8 mouse cellular contexts compared by ENCODE assay signal in the genomic region with DNA sequence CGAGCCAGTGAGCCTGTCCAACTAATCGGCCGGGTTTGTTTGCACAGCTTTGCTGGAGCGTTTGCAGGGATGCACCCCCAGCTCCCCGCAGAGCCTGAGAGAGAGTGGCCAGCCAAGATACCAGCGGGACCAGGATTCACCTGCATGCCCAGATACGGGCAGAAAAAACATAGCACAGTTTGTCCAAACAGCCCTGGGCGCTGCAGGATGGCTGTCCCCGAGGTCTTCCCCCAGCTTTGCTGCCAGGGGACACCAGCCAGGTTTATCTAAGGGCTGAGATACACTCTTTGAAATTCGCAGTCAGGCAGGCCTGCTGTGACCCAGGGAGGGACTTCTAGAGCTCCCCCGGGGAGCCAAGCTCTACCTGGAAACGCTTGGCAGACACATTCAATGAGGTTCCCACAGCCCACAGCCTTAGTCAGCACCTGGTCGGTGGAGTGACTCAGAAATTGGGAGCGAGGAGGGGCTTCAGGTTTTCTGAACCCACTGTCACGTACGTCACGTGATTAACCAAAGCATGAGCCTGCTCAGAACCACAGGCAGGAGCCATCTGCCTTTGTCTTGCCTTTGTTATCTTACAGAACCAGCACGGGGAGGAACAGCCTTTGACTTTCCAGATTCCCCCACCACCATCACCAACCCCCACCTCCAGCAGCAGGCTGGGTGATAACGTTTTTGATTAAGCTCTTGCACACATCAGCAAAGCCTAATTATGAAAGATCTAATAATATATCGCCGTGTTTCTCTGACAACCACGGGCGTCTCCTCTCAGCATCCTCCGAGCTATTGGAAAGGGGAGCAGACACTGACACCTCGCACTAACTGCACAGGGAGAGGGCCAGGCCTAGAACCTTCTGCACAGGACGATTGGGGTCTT.
DNase-seq lines count a peak whose midpoint lies in the region; ATAC-seq and TF ChIP-seq lines count a peak whose summit lies in the region.

No protein-coding gene starts in this region.

- H3K9me3 ChIP-seq in embryonic facial prominence, embryonic 13.5 days, result no peaks in the 10 kb centered on the region
- no peaks in the 10 kb centered on the region for H3K9me3 ChIP-seq in heart, embryonic 14.5 days (ENCODE audit: control insufficient read depth, low read length)
- H3K9me3 ChIP-seq in lung, postnatal 0 days (ENCODE audit: low read length), result no peaks in the 10 kb centered on the region
- no peaks in the 10 kb centered on the region for H3K9me3 ChIP-seq in stomach, embryonic 15.5 days

- H3K27ac ChIP-seq in embryonic facial prominence, embryonic 13.5 days, result no peak overlapping the region
- peak overlapping the region; percentile 3 to 17; a peak in 1 of 4 replicates for H3K27ac ChIP-seq in heart, embryonic 14.5 days (replicated peaks in 1 of 2; ENCODE audit: control insufficient read depth in 1 of 2, insufficient read depth in 1 of 2, low read depth in 2 of 2, low read length in 2 of 2)
- no peak overlapping the region for H3K27ac ChIP-seq in lung, postnatal 0 days (ENCODE audit: low read length)
- no peak overlapping the region for H3K27ac ChIP-seq in stomach, embryonic 15.5 days

- peak overlapping the region; percentile 48 for H3K4me2 ChIP-seq in embryonic facial prominence, embryonic 13.5 days
- H3K4me2 ChIP-seq in heart, embryonic 14.5 days (ENCODE audit: low read length), result peak overlapping the region; percentile 64
- H3K4me2 ChIP-seq in lung, postnatal 0 days (replicated peaks; ENCODE audit: low read depth, low read length), result 0 out of 2 replicates have a peak overlapping the region, but pooled peaks have one; percentile 0
- H3K4me2 ChIP-seq in stomach, embryonic 15.5 days, result peak overlapping the region; percentile 41

- TF ChIP-seq EP300 in lung, postnatal 0 days (IDR thresholded peaks at IDR 0.05), result no peak

- TF ChIP-seq CTCF in lung, postnatal 0 days (IDR thresholded peaks at IDR 0.05), result no peak

- peaks cover 22% of the 10 kb centered on the region for H3K4me1 ChIP-seq in embryonic facial prominence, embryonic 13.5 days
- peaks cover 20 to 33% of the 10 kb centered on the region in 2 experiments for H3K4me1 ChIP-seq in heart, embryonic 14.5 days (ENCODE audit: control insufficient read depth in 2 of 2, insufficient read depth in 2 of 2, low read length in 2 of 2)
- H3K4me1 ChIP-seq in lung, postnatal 0 days (ENCODE audit: insufficient read depth, low read depth, low read length), result no peaks in the 10 kb centered on the region; the same call in 1 of the 2 replicates
- peaks cover 10% of the 10 kb centered on the region for H3K4me1 ChIP-seq in stomach, embryonic 15.5 days

- DNase-seq in urinary bladder, adult 18-20 months (ENCODE audit: low spot score in 2 of 2), result peak; percentile 25 to 50
- DNase-seq in urinary bladder, postnatal 10 days (ENCODE audit: low spot score), result no peak
- DNase-seq in layer of hippocampus, postnatal 14 days (ENCODE audit: low spot score in 2 of 2), result peak; percentile 52 to 70
- DNase-seq in lung, postnatal 0 days (ENCODE audit: low spot score), result no peak

- peak overlapping the region; percentile 28 for H3K9ac ChIP-seq in embryonic facial prominence, embryonic 13.5 days
- H3K9ac ChIP-seq in heart, embryonic 14.5 days (ENCODE audit: low read length), result peak overlapping the region; percentile 35; the same call in 1 of the 2 replicates
- no peak overlapping the region for H3K9ac ChIP-seq in lung, postnatal 0 days (replicated peaks; ENCODE audit: low read depth)
- H3K9ac ChIP-seq in stomach, embryonic 15.5 days, result no peak overlapping the region

- H3K27me3 ChIP-seq in embryonic facial prominence, embryonic 13.5 days, result peaks cover 28% of the 10 kb centered on the region
- no peaks in the 10 kb centered on the region for H3K27me3 ChIP-seq in heart, embryonic 14.5 days (ENCODE audit: control insufficient read depth, insufficient read depth, low read length)
- H3K27me3 ChIP-seq in lung, postnatal 0 days (replicated peaks; ENCODE audit: insufficient read depth, low read length), result 0 out of 2 replicates have a peak, but pooled peaks cover 3% of the 10 kb centered on the region
- no peaks in the 10 kb centered on the region for H3K27me3 ChIP-seq in stomach, embryonic 15.5 days (replicated peaks)

- peak overlapping the region; percentile 8 for H3K4me3 ChIP-seq in embryonic facial prominence, embryonic 13.5 days
- peak overlapping the region; percentile 17 to 24; a peak in 3 of 4 replicates for H3K4me3 ChIP-seq in heart, embryonic 14.5 days (ENCODE audit: control insufficient read depth in 1 of 2, insufficient read depth in 1 of 2, low read depth in 1 of 2, low read length in 2 of 2)
- H3K4me3 ChIP-seq in lung, postnatal 0 days (ENCODE audit: low read depth, low read length), result no peak overlapping the region
- H3K4me3 ChIP-seq in stomach, embryonic 15.5 days (replicated peaks), result 0 out of 2 replicates have a peak overlapping the region, but pooled peaks have one; percentile 3

- WGBS in embryonic facial prominence, embryonic 13.5 days, result 11% methylated on average over 26 of the region's 26 CpGs
- WGBS in heart, embryonic 14.5 days, result 6% methylated on average over 26 of the region's 26 CpGs
- 22% methylated on average over 26 of the region's 26 CpGs for WGBS in lung, postnatal 0 days
- 27% methylated on average over 26 of the region's 26 CpGs for WGBS in stomach, embryonic 15.5 days

- H3K36me3 ChIP-seq in embryonic facial prominence, embryonic 13.5 days, result no peaks in the 10 kb centered on the region
- H3K36me3 ChIP-seq in heart, embryonic 14.5 days (ENCODE audit: control insufficient read depth, insufficient read depth, low read length), result no peaks in the 10 kb centered on the region
- H3K36me3 ChIP-seq in lung, postnatal 0 days (ENCODE audit: insufficient read depth, low read length), result no peaks in the 10 kb centered on the region
- H3K36me3 ChIP-seq in stomach, embryonic 15.5 days, result no peaks in the 10 kb centered on the region

- ATAC-seq in embryonic facial prominence, embryonic 13.5 days (ENCODE audit: insufficient number of reproducible peaks, insufficient read depth, low FRiP score, low TSS enrichment, low read depth), result no peak
- peak; percentile 84 for ATAC-seq in heart, embryonic 14.5 days (ENCODE audit: insufficient number of reproducible peaks, insufficient read depth, low FRiP score, low read depth)
- peak; percentile 46; the same call in 1 of the 2 replicates for ATAC-seq in lung, postnatal 0 days
- ATAC-seq in stomach, embryonic 15.5 days (ENCODE audit: insufficient read depth, low FRiP score, low read depth), result peak; percentile 65; the same call in 1 of the 2 replicates
- no peak for ATAC-seq in granulocyte monocyte progenitor cell, adult 5-6 weeks (replicated peaks; ENCODE audit: poor library complexity, severe bottlenecking)

Comparison
In these comparisons a context has a peak if more than half of its experiments do, and no peak if none do; other contexts are left out.
1. DNase-seq: peak in urinary bladder, adult 18-20 months (2 of 2) and layer of hippocampus, postnatal 14 days (2 of 2); none in urinary bladder, postnatal 10 days (single experiment) and lung, postnatal 0 days (single experiment).
2. ATAC-seq: peak in heart, embryonic 14.5 days (single experiment), lung, postnatal 0 days (single experiment) and stomach, embryonic 15.5 days (single experiment); none in embryonic facial prominence, embryonic 13.5 days (single experiment) and granulocyte monocyte progenitor cell, adult 5-6 weeks (single experiment).
3. H3K27ac ChIP-seq: peak in heart, embryonic 14.5 days (2 of 2); none in embryonic facial prominence, embryonic 13.5 days (single experiment), lung, postnatal 0 days (single experiment) and stomach, embryonic 15.5 days (single experiment).
4. H3K4me2 ChIP-seq: peak in every context shown above with its lines; median percentile 64 in heart, embryonic 14.5 days; 48 in embryonic facial prominence, embryonic 13.5 days; 41 in stomach, embryonic 15.5 days; 0 in lung, postnatal 0 days.
5. H3K9ac ChIP-seq: peak in embryonic facial prominence, embryonic 13.5 days (single experiment) and heart, embryonic 14.5 days (single experiment); none in lung, postnatal 0 days (single experiment) and stomach, embryonic 15.5 days (single experiment).